Mouse (Mus musculus) urinary bladder, postnatal 14 days (tissue): ENCODE measurements around the gene Oxa1l.

Experiments
- DNase-seq: peaks from one replicate; pipeline ENCODE4 v3.0.0; 2021; ENCODE audit warnings: low spot score

The Oxa1l gene

GRCm38 (mm10) chr14:54409980-54410810, 49.6 kb downstream of the Oxa1l start:
- DNase-seq = peak; percentile 34

GRCm38 (mm10) chr14:54412000-54412576, 51.5 kb downstream of the Oxa1l start:
- no peak for DNase-seq

- peak; percentile 71 for DNase-seq
Observed at GRCm38 (mm10) chr14:54412629-54413170, 52.1 kb downstream of the Oxa1l start.

- peak; percentile 53 for DNase-seq
Observed at GRCm38 (mm10) chr14:54413877-54414700, 53.5 kb downstream of the Oxa1l start.

- no peak for DNase-seq
Observed at GRCm38 (mm10) chr14:54415241-54416020, 54.8 kb downstream of the Oxa1l start.

- DNase-seq = no peak
Observed at GRCm38 (mm10) chr14:54416229-54416775, 55.7 kb downstream of the Oxa1l start.

- no peak for DNase-seq
Observed at GRCm38 (mm10) chr14:54416830-54417229, 56.2 kb downstream of the Oxa1l start.

GRCm38 (mm10) chr14:54417623-54418081, 57.0 kb downstream of the Oxa1l start, which contains the start of gene Slc7a7:
TSS of gene Slc7a7 (minus strand) at chr14:54417780.
- DNase-seq = peak; percentile 33
